Mouse (Mus musculus) liver (tissue): ENCODE results near the gene Rgs3.

Experiments used
- DNase-seq: peaks from one replicate; pipeline ENCODE4 v3.0.0-alpha.2; 2020; ENCODE audit warnings: mixed read lengths

Gene Rgs3

GRCm38 (mm10) chr4:62607345-62607744 is 47.7 kb downstream of the Rgs3 start:
- DNase-seq, result no peak

DNA sequence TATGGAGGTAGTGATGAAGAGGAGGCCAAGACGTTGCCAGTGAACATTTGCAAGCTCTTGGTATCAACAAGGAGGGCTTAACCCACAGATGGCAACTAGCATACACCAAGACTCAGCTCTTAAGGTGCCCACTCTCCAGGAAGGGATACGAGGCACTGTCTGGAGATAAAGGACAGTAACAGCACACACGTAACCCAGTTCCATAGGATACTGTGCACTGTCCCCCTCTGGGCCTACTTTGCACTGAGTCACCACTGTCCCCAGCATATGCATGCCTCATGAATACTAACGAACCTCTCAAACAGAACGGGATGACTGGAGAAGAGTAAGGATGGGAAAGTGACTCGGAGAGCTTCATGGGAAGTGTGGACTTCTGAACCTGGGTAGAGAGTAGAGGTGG is 48.2 kb downstream of the Rgs3 start:
- DNase-seq, result no peak

- DNase-seq, result no peak
These were observed 49.7 kb downstream of the Rgs3 start for GRCm38 (mm10) chr4:62609333-62609732.

GRCm38 (mm10) chr4:62610142-62610675 is 50.6 kb downstream of the Rgs3 start:
- DNase-seq, result no peak

DNA sequence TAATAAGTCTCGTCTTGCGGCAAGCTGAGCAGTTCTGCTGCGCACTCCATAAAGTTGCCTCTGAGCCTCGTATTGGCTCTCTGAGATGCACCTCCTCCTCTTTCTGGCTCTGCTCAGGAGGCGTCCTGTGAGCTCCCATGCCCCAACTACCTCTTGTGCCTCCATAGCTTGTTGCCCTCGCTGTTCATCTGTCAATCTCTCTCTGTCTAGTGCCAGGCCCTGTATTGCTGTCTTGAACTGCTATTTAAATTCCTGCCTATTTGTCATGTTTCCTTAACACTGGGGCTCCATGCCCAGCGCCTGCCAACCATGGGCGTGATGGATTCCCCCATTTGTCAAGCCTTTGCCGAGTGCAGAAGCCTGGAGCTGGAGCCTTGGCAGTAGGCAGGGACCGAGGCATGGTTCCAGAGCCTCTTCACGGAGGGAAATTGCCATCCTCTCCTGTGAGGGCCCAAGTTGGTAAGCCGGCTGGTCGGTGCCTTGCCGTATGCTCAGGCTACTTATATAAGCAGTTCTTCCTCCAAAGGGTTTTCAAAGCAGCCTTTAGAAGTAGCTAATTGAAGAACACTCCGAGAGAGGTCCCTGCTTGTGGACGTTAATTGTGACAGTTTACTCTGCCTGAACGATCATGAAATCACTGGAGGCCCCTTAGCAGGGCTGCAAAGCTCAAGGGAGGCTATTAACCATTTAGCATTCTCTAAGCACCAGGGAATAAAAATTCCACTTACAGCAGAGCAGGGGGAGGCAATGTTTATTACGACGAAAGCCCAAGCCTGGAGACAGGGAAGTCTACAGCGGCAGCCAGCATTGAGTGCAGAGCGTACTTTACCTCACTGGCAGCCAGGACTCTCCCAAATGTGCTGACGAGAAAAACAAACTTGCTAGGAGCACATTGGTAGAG is 53.2 kb downstream of the Rgs3 start:
- DNase-seq, result no peak

DNA sequence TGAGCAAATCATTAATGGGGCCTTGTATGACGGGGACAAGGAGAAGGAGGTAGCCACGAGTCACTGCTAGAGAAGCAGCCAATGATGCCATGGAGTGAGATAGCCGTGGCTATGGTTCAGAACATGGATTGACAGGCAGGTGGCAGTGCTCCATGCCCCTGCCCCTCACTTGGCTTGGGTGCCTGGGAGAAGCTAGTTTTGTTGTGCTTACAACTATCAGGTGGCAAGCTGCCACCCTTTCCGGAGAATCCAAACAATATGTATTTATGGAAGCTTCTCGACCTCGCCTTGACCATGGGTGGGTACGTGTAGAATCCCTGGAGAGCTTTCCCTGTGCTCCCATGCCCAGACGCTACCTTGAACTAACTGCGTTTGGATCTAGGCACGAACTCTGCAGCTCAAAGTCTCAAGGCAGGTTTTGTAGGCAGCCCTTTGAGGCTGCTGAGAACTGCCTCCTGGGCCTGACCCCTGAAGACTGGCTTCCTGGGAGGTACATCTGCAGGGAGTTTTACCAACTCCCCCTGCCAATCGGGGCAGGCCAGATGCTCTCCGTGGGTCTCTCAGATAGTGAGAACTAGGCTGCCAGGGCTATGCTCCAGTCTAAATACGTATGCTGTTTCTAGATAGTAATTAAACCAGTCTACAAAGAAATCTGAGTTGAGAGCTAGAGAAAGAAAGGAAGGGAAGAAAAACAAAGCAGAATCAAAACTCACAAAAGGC is 54.2 kb downstream of the Rgs3 start:
- DNase-seq, result no peak

- no peak for DNase-seq
These were observed 58.3 kb downstream of the Rgs3 start for GRCm38 (mm10) chr4:62617856-62618440.

DNA sequence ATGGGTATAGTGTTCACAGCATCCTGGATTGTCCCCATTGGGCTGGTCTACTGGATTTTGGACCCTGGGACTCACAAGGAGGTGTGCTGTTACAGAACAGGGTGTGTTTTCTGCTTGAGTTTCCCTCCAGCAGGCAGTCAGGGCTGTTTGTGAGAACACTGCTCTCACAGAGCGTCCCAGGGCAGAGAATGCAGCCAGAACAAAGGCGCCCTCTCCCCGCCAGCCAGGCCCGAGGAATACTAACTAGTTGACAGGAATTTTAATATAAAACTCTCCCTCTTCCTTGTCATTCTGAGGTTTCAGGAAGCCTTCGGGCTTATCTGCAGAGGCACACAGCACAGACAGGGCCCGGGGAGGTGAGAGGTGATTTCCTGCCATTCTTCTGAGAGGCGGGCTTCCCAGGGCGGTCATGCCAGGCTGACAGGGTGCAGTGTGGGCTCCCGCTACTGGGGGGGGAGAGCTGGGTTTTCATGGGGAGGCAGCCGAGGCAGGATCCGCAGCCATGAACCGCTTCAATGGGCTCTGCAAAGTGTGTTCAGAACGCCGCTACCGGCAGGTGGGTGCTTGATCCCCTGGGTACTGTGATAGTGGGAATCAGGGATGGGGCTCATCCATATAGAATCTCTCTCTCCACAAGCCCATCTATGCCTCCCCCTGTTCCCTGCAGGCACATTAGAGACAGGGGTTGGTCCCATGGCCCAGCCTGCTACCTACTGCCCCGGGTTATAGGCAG is 59.8 kb downstream of the Rgs3 start:
- DNase-seq, result no peak

DNA sequence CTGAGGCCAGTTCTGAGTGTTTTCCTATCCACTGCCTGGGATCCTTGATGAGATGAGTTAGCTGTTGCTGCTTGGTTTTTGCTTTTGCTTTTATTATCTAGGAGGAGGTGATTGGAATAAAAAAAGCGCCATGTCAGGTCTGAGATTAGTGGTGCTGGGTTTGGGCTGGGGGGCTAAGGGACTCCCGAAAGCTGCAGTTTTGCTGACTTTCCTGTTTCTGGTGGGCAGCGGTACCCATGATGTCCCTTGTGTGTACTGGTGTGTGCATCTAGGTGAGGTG is 60.3 kb downstream of the Rgs3 start:
- no peak for DNase-seq

- DNase-seq, result no peak
These were observed 61.5 kb downstream of the Rgs3 start for GRCm38 (mm10) chr4:62621151-62621550.

GRCm38 (mm10) chr4:62621880-62622675 is 62.4 kb downstream of the Rgs3 start:
- DNase-seq, result no peak

DNA sequence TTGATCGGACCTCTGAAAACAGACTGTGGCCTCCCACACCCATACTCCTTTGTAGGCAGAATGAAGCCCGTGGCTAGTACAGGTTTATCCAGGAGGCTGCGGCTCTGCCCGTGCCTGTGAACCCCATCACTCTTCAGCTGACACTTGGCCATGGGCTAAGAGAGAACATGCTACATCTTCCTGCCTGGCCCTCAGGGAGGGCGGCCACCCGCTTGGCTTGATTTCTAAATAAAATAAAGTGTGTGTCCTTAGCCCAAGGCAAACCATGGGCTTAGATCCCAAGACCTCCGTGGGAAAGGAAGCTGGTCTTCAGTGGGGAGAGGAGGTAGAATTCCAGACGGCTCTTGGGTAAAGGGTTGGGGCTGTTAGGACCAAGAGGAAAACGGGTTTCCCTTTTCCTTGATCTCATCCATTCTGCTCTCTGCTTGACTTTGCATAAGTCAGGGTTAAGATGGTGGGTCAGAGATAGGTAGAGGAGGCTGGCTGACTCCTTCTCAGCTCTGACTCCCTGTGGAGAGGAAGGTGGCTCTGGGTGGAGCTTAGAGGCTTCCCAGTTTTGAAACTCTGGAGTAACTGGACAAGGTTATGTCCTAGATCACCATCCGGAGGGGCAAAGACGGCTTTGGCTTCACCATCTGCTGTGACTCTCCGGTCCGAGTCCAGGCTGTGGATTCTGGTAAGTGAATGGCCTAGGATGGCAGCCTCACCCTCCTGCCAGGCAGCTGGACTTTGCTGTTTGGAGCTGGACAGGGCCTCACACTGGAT is 63.8 kb downstream of the Rgs3 start:
- no peak for DNase-seq

DNA sequence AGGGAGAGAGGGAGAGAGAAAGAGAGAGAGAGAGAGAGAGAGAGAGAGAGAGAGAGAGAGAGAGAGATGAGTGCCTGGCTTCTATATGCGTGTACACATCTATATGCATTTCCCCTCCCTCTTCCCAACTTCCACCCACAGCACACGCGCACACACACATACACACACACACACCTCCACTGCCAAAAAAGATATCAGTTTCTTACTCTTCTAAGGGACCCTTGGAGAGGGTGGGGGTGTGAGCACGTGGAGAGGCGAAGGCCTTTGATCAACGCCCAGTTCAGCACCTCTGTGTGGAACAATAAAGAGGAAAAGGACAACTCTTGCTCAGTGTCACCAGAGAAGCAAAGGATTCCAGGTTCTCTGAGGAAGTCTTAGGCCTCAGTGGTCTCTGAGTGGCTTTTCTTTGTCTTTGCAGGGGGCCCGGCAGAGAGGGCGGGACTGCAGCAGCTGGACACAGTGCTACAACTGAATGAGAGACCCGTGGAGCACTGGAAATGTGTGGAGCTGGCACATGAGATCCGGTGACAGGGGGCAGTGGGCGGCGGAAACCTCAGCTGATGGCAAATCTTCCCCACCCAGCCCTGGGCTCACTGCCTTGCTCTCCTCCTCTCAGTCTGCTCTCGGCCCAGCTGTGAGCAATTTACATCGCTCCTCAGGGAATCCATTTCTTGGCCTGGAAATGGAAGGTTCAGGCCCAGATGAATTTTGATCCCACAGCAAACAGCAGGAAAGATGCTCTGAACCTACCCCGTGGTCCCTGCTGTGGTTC is 65.2 kb downstream of the Rgs3 start:
- DNase-seq, result no peak

DNA sequence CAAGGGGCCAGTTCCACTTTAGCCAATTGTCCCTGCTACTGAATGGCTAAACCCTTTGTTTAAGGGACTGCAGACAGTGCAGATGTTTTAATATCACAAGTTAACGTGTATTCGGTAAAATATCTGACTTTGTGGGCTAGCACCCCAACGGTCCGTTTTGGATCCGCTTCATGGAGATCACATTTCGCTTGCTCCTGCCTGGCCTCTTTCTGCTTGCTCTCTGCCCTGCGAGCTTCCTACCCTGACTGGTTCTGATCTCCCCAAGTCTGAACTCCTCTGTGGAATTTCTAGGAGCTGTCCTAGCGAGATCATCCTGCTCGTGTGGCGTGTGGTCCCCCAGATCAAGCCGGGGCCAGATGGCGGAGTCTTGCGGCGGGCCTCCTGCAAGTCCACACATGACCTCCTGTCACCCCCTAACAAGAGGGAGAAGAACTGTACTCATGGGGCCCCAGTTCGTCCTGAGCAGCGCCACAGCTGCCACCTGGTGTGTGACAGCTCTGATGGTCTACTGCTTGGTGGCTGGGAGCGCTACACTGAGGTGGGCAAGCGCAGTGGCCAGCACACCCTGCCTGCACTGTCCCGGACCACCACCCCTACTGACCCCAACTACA is 65.9 kb downstream of the Rgs3 start:
- no peak for DNase-seq

DNA sequence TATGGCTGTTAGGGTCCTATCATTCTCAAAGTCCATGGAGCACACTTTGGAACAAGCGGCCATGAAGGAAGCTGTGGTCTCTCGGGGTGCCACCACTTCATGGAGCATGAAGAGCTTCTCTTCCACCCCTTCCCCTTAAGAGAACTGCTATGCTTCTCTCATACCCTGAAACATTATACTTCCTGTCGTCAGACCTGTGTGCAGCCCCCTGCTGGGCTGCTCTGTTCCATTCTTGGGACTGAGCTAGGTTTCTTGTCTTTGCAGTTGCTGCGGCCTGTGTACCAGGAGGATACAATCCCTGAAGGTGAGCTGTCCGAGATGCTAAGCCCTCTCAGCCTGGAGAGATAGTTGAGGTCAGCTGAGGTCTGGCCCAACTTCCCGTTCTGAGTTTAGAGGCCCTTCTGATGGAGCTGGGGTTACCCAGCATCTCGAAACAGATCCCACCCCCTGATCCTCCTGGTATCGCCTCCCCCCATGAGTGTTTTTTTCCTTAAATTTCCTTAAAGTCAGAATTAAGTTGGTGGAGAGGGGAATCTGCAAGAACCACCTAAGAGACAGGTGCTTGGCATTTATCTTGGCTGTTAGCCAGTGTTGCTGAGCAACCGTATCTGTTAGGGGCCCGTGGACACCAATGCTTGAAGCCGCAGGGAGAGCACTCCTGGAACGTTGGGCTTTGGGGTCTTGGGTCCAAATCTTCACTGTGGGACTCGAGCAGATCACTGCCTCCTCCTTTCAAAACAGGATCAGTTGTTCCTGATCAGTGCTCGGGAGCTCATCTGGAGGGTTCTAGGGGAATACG is 66.8 kb downstream of the Rgs3 start:
- DNase-seq, result no peak

DNA sequence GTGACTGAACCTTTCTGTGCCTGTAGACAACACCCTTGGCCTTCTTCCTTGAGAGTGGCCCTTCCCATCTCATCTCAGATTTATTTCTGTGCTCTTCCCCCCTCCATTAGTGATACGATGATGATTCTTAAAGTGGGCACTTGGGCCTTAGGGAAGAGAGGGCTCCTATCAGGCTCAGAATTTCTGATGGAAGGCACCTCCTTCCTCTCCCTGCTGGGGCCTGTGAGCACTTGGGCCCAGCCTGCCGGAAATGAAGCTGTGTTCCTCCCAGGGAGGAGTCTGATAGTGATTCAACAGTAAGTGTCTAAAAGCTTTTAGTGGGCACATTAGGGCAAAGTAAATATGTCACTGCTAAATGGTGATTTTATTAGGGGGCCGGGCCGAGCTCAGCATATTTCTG is 67.7 kb downstream of the Rgs3 start:
- no peak for DNase-seq

GRCm38 (mm10) chr4:62628547-62628946 is 68.9 kb downstream of the Rgs3 start:
- DNase-seq, result no peak

GRCm38 (mm10) chr4:62629461-62629860 is 69.8 kb downstream of the Rgs3 start:
- no peak for DNase-seq

DNA sequence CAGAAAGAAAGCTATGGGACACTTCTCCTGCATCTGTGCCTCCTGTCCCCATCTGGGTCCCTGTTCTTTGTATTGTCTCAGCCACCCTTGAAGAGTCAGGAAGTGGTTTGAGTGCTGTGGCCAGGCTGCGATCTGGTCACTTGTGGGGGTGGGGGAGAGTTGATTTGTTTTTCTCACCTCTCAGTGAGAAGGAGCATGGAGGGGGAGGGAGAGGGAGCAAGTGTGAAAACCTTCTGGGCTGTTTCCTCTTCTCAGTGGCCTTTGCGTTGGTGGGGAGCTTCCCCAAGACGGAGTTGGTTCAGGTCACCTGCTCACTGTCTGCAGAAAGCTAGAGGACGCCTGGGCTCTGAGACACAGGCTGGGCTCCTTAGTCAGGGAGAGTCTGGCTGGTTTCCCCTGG is 70.3 kb downstream of the Rgs3 start:
- DNase-seq, result no peak
